Mouse (Mus musculus) limb, embryonic 13.5 days (tissue): ENCODE measurements around the gene Thyn1. TPM values are rescaled to one million over a fixed set of nuclear protein-coding genes. Genes with fewer than 3 reads are reported as not detected.

ENCODE experiments used
- ATAC-seq: fragments of 200-750 bp; cut with Nextera tagmentation; 2 replicates; pipeline ENCODE4 v1.8.0; 2017; ENCODE audit warnings: low read depth, moderate number of reproducible peaks, moderate TSS enrichment; ENCODE audit not compliant: low FRiP score
- H3K27ac ChIP-seq: fragments of 300-500 bp; sonication (generic); 2 replicates; pipeline ENCODE4 v1.5.1; 2015; ENCODE audit warnings: inconsistent platforms, mild to moderate bottlenecking, moderate library complexity
- H3K27me3 ChIP-seq: fragments of 300-500 bp; sonication (generic); 2 replicates; pipeline ENCODE4 v1.6.1; 2015; ENCODE audit warnings: mild to moderate bottlenecking, inconsistent platforms
- H3K36me3 ChIP-seq: fragments of 300-500 bp; sonication (generic); 2 replicates; pipeline ENCODE4 v1.6.1; 2015; ENCODE audit warnings: inconsistent platforms, mild to moderate bottlenecking, moderate library complexity
- H3K4me1 ChIP-seq: fragments of 300-500 bp; sonication (generic); 2 replicates; pipeline ENCODE4 v1.6.1; 2015; ENCODE audit warnings: inconsistent platforms
- H3K4me2 ChIP-seq: fragments of 300-500 bp; sonication (generic); replicated peaks from 2 replicates; pipeline ENCODE4 v1.6.1; 2015; ENCODE audit warnings: inconsistent platforms, mild to moderate bottlenecking, moderate library complexity
- H3K4me3 ChIP-seq: fragments of 300-500 bp; sonication (generic); 2 replicates; pipeline ENCODE4 v1.5.1; 2015; ENCODE audit warnings: moderate library complexity, mild to moderate bottlenecking, inconsistent platforms
- H3K9ac ChIP-seq: fragments of 300-500 bp; sonication (generic); 2 replicates; pipeline ENCODE4 v1.6.1; 2015; ENCODE audit warnings: mild to moderate bottlenecking, inconsistent platforms
- H3K9me3 ChIP-seq: fragments of 300-500 bp; sonication (generic); 2 replicates; pipeline ENCODE4 v1.6.1; 2016; ENCODE audit warnings: inconsistent platforms
- WGBS: fragments of 180-500 bp; shearing (Covaris S2); methylation state at CpG from one replicate; pipeline ENCODE4 v1.1.7; 2015; 5-methylcytosine and 5-hydroxymethylcytosine counted together
- polyA plus RNA-seq: library from polyadenylated mRNA; unstranded; fragments of >200 nt; fragmentation: Nextera tagmentation; extraction: Ambion mirVana; gene quantifications from 2 replicates; pipeline ENCODE4 v1.2.1, GENCODE M21; 2015

The Thyn1 gene
- polyA plus RNA-seq, result 148 and 153 TPM in 2 replicates

DNA sequence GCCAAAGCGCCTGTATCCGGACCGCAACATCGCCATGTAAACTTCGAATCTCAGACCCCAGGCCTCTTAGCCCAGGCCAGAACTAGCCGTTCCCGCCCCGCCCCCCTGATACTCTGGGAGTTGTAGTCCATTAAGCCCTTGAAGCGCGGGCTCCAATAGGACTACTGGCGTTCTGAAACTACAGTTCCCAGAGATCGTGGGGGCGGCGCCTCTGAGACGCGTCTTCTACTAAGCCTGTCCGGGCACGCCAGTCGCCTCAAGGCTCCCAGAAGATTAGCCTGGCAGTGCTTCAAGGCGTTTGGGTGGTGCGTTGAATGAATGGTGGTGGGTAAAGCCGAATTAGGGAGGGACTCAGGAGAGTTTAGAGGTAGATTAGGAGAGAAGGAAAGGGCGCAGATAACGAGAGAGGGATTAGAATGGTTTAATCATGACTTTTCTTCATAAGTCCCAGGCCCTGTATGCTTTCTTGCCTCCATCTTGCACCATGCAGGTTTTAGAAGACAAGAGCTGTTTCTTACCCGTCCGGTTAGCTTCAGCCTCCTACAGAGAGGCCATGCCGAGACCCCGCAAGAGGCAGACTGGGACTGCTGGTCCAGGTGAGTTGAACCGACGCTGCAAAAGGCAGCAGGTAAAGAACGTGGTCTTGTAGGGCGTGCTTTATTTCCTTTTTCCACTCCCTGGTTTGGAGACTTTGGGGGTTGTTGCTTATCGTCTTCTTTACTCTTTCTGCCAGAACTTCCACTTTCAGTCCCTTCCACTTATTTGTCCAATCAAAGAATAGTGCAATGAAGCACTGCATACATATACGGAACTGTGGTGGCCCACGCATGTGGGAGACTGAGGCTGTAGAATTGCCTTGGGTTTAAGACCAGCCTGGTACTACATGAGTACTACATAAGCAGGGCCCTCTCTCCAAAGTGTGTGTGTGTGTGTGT lies at the start of gene Thyn1, which contains the start of gene Acad8:
Thyn1 (plus strand) TSS at position 250 of the 935 bp plus-strand sequence.
Acad8 (minus strand) TSS at position 106 of the 935 bp plus-strand sequence.
- ATAC-seq, result peak; percentile 100
- Histone ChIP-seq H3K4me2 (peak within 1 kb of the TSS; percentile 81), H3K36me3 (peaks cover 22% of the 10 kb centered on the region), H3K4me3 (peak within 1 kb of the TSS; percentile 76), H3K27me3 (no peaks in the 10 kb centered on the region), H3K9ac (peak within 1 kb of the TSS; percentile 91), H3K9me3 (no peaks in the 10 kb centered on the region), H3K4me1 (peaks cover 19% of the 10 kb centered on the region), H3K27ac (peak within 1 kb of the TSS; percentile 80)
- under 1% methylated on average over 35 of the region's 35 CpGs for WGBS

DNA sequence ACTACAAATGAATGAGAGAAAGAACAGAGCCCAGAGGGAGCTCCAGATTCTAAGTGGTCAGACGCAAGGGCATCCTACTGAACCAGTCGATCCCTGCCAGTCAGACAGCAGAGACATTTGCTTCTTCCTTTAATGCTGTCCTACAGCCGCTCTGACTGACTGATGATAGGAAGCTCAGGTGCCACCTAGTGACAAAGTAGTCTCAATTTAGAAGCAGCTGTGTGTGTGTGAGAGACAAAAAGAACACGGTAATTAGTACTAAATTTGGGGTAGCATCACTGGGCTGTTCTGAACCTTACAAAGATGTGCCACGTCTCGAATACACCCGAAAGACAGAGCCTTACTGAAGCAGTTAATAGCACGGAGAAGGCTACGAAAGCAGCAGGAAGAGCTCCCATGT lies 21.8 kb upstream of the Thyn1 start:
- no peak overlapping the region for H3K4me2 ChIP-seq
- no peak overlapping the region for H3K27ac ChIP-seq
- no peak overlapping the region for H3K4me3 ChIP-seq
- no peaks in the 10 kb centered on the region for H3K27me3 ChIP-seq
- no peak overlapping the region for H3K9ac ChIP-seq
- no peak for ATAC-seq
- peaks cover 66% of the 10 kb centered on the region for H3K36me3 ChIP-seq
- H3K4me1 ChIP-seq, result no peaks in the 10 kb centered on the region
- 93% methylated on average over 9 of the region's 9 CpGs for WGBS
- no peaks in the 10 kb centered on the region for H3K9me3 ChIP-seq

GRCm38 (mm10) chr9:26978776-26979175 lies 20.7 kb upstream of the Thyn1 start:
- H3K9me3 ChIP-seq, result no peaks in the 10 kb centered on the region
- H3K4me3 ChIP-seq, result no peak overlapping the region
- 93% methylated on average over 3 of the region's 3 CpGs for WGBS
- H3K27me3 ChIP-seq, result no peaks in the 10 kb centered on the region
- H3K4me2 ChIP-seq, result no peak overlapping the region
- no peak overlapping the region for H3K27ac ChIP-seq
- no peaks in the 10 kb centered on the region for H3K4me1 ChIP-seq
- ATAC-seq, result no peak
- peaks cover 62% of the 10 kb centered on the region for H3K36me3 ChIP-seq
- H3K9ac ChIP-seq, result no peak overlapping the region

- ATAC-seq, result no peak
- Histone ChIP-seq H3K4me1 (no peaks in the 10 kb centered on the region), H3K27ac (no peak overlapping the region), H3K27me3 (no peaks in the 10 kb centered on the region), H3K4me2 (no peak overlapping the region), H3K9me3 (no peaks in the 10 kb centered on the region), H3K36me3 (peaks cover 72% of the 10 kb centered on the region), H3K9ac (no peak overlapping the region), H3K4me3 (no peak overlapping the region)
- 82% methylated on average over 2 of the region's 2 CpGs for WGBS
Measured at GRCm38 (mm10) chr9:26985090-26985613, 14.4 kb upstream of the Thyn1 start.

- H3K4me2 ChIP-seq, result no peak overlapping the region
- H3K36me3 ChIP-seq, result peaks cover 74% of the 10 kb centered on the region
- no peak overlapping the region for H3K4me3 ChIP-seq
- 92% methylated on average over 6 of the region's 6 CpGs for WGBS
- no peaks in the 10 kb centered on the region for H3K4me1 ChIP-seq
- no peak overlapping the region for H3K9ac ChIP-seq
- no peak overlapping the region for H3K27ac ChIP-seq
- no peak for ATAC-seq
- no peaks in the 10 kb centered on the region for H3K9me3 ChIP-seq
- H3K27me3 ChIP-seq, result no peaks in the 10 kb centered on the region
Measured at GRCm38 (mm10) chr9:26985668-26986277, 13.7 kb upstream of the Thyn1 start.

- whole genome bisulfite sequencing, result 89% methylated on average over 4 of the region's 4 CpGs
- peaks cover 69% of the 10 kb centered on the region for H3K36me3 ChIP-seq
Measured at GRCm38 (mm10) chr9:26990181-26990580, 9.3 kb upstream of the Thyn1 start.

GRCm38 (mm10) chr9:26993118-26993517 lies 6.4 kb upstream of the Thyn1 start:
- no peak for ATAC-seq
- no peaks in the 10 kb centered on the region for H3K9me3 ChIP-seq
- 94% methylated on average over 10 of the region's 10 CpGs for WGBS
- no peak overlapping the region for H3K9ac ChIP-seq
- no peaks in the 10 kb centered on the region for H3K27me3 ChIP-seq
- H3K27ac ChIP-seq, result no peak overlapping the region
- peaks cover 3% of the 10 kb centered on the region for H3K4me1 ChIP-seq
- no peak overlapping the region for H3K4me2 ChIP-seq
- no peak overlapping the region for H3K4me3 ChIP-seq
- peaks cover 45% of the 10 kb centered on the region for H3K36me3 ChIP-seq

More at GRCm38 (mm10) chr9:26990181-26990580, 9.3 kb upstream of the Thyn1 start:
- Histone ChIP-seq H3K4me2 (no peak overlapping the region), H3K4me1 (no peaks in the 10 kb centered on the region), H3K27me3 (no peaks in the 10 kb centered on the region), H3K27ac (no peak overlapping the region), H3K9ac (no peak overlapping the region), H3K9me3 (no peaks in the 10 kb centered on the region), H3K4me3 (no peak overlapping the region)
- no peak for ATAC-seq

GRCm38 (mm10) chr9:26993900-26994299 lies 5.6 kb upstream of the Thyn1 start:
- no peak overlapping the region for H3K27ac ChIP-seq

DNA sequence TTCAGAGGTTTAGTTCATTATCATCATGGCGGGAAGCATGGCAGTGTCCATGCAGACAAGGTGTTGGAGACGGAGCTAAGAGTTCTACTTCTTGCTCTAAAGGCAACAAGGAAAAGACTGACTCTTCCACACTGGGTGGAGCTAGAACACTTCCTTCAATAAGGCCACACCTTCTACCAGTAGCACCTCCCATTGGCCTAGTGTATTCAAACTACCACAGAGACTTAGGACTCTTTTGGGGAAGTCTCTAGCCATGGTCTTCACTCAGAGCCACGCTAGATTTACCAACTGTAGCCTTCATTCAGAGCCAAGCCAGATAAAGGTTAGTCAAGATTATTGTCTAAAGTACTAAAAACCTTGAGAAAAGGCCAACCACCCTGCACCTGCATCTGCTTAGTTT lies 2.4 kb upstream of the Thyn1 start:
- Histone ChIP-seq H3K9ac (no peak overlapping the region), H3K36me3 (peaks cover 6% of the 10 kb centered on the region), H3K27me3 (no peaks in the 10 kb centered on the region), H3K4me2 (no peak overlapping the region), H3K4me1 (peaks cover 19% of the 10 kb centered on the region), H3K4me3 (no peak overlapping the region), H3K9me3 (no peaks in the 10 kb centered on the region), H3K27ac (no peak overlapping the region)
- ATAC-seq, result no peak
- 90% methylated on average over 3 of the region's 3 CpGs for WGBS

More at GRCm38 (mm10) chr9:26993900-26994299, 5.6 kb upstream of the Thyn1 start:
- H3K9ac ChIP-seq, result no peak overlapping the region
- no peaks in the 10 kb centered on the region for H3K9me3 ChIP-seq
- no peak overlapping the region for H3K4me2 ChIP-seq
- H3K36me3 ChIP-seq, result peaks cover 38% of the 10 kb centered on the region
- no peaks in the 10 kb centered on the region for H3K27me3 ChIP-seq
- peaks cover 6% of the 10 kb centered on the region for H3K4me1 ChIP-seq
- ATAC-seq, result no peak
- 75% methylated on average over 3 of the region's 3 CpGs for WGBS
- H3K4me3 ChIP-seq, result no peak overlapping the region

DNA sequence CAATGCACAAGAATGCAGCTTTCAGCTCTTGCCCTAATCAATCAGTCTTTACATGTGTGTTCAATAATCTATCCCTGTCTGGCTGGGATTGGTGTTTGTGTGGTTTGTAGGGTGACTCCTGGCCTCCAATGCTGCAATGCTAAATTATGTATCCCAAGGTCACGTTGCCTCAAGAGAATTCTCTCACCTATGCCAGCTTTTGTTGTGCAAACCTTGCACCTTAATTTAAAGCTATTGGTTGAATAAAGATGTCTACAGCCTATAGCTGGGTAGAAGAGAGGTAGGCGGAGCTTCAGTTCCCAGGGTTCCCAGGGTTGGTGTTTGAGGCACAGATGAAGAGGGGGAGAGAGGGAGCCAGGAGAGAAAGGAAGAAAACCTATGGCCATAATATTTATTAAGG lies 2.0 kb upstream of the Thyn1 start:
- Histone ChIP-seq H3K4me2 (no peak overlapping the region), H3K36me3 (peaks cover 2% of the 10 kb centered on the region; the same call in 1 of the 2 replicates), H3K4me1 (peaks cover 19% of the 10 kb centered on the region), H3K27ac (no peak overlapping the region), H3K9ac (no peak overlapping the region), H3K4me3 (no peak overlapping the region), H3K9me3 (no peaks in the 10 kb centered on the region), H3K27me3 (no peaks in the 10 kb centered on the region)
- ATAC-seq, result no peak
- 95% methylated on average over 2 of the region's 2 CpGs for WGBS

DNA sequence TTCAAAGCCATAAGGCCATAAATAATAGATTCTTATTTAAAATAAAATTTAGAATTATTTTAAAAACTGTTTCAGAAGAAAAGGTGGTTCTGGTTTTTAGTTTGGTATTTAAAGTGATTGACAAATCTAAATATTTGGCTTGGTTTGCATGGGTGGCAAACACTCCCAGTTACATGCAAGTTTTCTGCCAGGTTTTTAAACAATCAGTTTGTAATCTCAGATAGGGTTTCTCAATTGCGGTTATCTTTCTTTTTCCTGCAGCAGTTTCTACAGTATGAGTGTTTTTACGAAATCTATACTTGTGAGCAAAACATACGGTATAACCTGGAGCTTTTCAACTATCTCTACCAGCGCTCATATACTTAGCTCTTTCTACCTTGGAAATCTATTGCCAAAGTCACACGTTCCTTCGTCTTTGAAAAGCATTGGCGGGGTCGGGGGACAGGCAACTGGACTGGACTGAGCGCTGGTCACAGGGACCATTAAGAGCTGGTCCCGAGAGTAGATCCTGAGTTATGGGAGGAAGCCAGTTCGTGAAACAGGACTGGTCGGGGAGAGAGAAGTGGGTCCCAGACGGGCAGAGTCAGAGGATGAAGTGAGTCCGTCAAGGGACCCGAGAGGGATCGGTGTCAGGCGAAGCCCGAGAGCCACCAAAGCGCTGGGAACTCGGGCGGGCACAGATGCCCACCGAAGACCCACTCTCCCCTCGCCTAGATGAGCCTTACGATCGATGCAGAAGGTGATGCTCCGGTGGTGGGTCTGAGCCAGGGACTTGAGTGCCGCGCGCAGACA lies 645 bp upstream of the Thyn1 start:
- peaks cover 19% of the 10 kb centered on the region for H3K4me1 ChIP-seq
- peak overlapping the region; percentile 81 for H3K4me2 ChIP-seq
- no peaks in the 10 kb centered on the region for H3K27me3 ChIP-seq
- H3K9me3 ChIP-seq, result no peaks in the 10 kb centered on the region
- peak overlapping the region; percentile 76 for H3K27ac ChIP-seq
- H3K4me3 ChIP-seq, result peak overlapping the region; percentile 76
- WGBS, result 3% methylated on average over 29 of the region's 29 CpGs
- H3K36me3 ChIP-seq, result peaks cover 13% of the 10 kb centered on the region
- H3K9ac ChIP-seq, result peak overlapping the region; percentile 91
- peak; percentile 65 for ATAC-seq
